Mouse (Mus musculus): Measurements from ENCODE around the gene Ltbp1. TPM values are rescaled to one million over a fixed set of nuclear protein-coding genes. Genes with fewer than 3 reads are reported as not detected.

Ltbp1 gene
- total RNA-seq, 2 experiments from 2014 or later, result 7.2 to 7.8 TPM

- no peak for DNase-seq (ENCODE audit: low spot score in 2 of 2)
Observed at GRCm38 (mm10) chr17:75345116-75345515, 339.7 kb downstream of the Ltbp1 start.

GRCm38 (mm10) chr17:75347414-75347813 is 342.0 kb downstream of the Ltbp1 start:
- DNase-seq (ENCODE audit: low spot score in 2 of 2), result no peak

- DNase-seq (ENCODE audit: low spot score in 2 of 2), result peak; percentile 43 to 55
Observed at GRCm38 (mm10) chr17:75349109-75349508, 343.7 kb downstream of the Ltbp1 start.

- no peak for DNase-seq (ENCODE audit: low spot score in 2 of 2)
Observed at GRCm38 (mm10) chr17:75349602-75350001, 344.2 kb downstream of the Ltbp1 start.

GRCm38 (mm10) chr17:75353323-75353722 is 348.0 kb downstream of the Ltbp1 start:
- DNase-seq (ENCODE audit: low spot score in 2 of 2), result no peak

- no peak for DNase-seq (ENCODE audit: low spot score in 2 of 2)
Observed at GRCm38 (mm10) chr17:75355431-75355830, 350.1 kb downstream of the Ltbp1 start.

- no peak for DNase-seq (ENCODE audit: low spot score in 2 of 2)
Observed at GRCm38 (mm10) chr17:75360111-75360510, 354.7 kb downstream of the Ltbp1 start.

- no peak for DNase-seq (ENCODE audit: low spot score in 2 of 2)
Observed at GRCm38 (mm10) chr17:75366332-75366731, 361.0 kb downstream of the Ltbp1 start.

- DNase-seq (ENCODE audit: low spot score in 2 of 2), result no peak
Observed at GRCm38 (mm10) chr17:75367486-75368155, 362.3 kb downstream of the Ltbp1 start.

GRCm38 (mm10) chr17:75368580-75368979 is 363.2 kb downstream of the Ltbp1 start:
- no peak for DNase-seq (ENCODE audit: low spot score in 2 of 2)

- no peak for DNase-seq (ENCODE audit: low spot score in 2 of 2)
Observed at GRCm38 (mm10) chr17:75369351-75369750, 364.0 kb downstream of the Ltbp1 start.

- peak in 1 of 2 experiments; percentile 15 for DNase-seq (ENCODE audit: low spot score in 2 of 2)
Observed at GRCm38 (mm10) chr17:75370120-75370519, 364.8 kb downstream of the Ltbp1 start.

- DNase-seq (ENCODE audit: low spot score in 2 of 2), result no peak
Observed at GRCm38 (mm10) chr17:75371650-75372049, 366.3 kb downstream of the Ltbp1 start.

- peak in 1 of 2 experiments; percentile 50 for DNase-seq (ENCODE audit: low spot score in 2 of 2)
Observed at GRCm38 (mm10) chr17:75372371-75372770, 367.0 kb downstream of the Ltbp1 start.

- no peak for DNase-seq (ENCODE audit: low spot score in 2 of 2)
Observed at GRCm38 (mm10) chr17:75374287-75375024, 369.1 kb downstream of the Ltbp1 start.

- DNase-seq (ENCODE audit: low spot score in 2 of 2), result no peak
Observed at GRCm38 (mm10) chr17:75378256-75378871, 373.0 kb downstream of the Ltbp1 start.

- DNase-seq (ENCODE audit: low spot score in 2 of 2), result no peak
Observed at GRCm38 (mm10) chr17:75380167-75380566, 374.8 kb downstream of the Ltbp1 start.

- no peak for DNase-seq (ENCODE audit: low spot score in 2 of 2)
Observed at GRCm38 (mm10) chr17:75388402-75388801, 383.0 kb downstream of the Ltbp1 start.

- peak; percentile 19 to 34 for DNase-seq (ENCODE audit: low spot score in 2 of 2)
Observed at GRCm38 (mm10) chr17:75390142-75390541, 384.8 kb downstream of the Ltbp1 start.

GRCm38 (mm10) chr17:75391429-75392192 is 386.2 kb downstream of the Ltbp1 start:
- no peak for DNase-seq (ENCODE audit: low spot score in 2 of 2)

GRCm38 (mm10) chr17:75406405-75406804 is 401.0 kb downstream of the Ltbp1 start:
- peak; percentile 19 to 29 for DNase-seq (ENCODE audit: low spot score in 2 of 2)
